Mouse (Mus musculus) layer of hippocampus, adult 11-12 months (tissue): Measurements from ENCODE around the gene D630039A03Rik.

Experiments
- DNase-seq: peaks from one replicate; pipeline ENCODE4 v3.0.0; 2022; ENCODE audit warnings: low spot score

D630039A03Rik gene

GRCm38 (mm10) chr4:57888246-57888645 is 27.9 kb downstream of the D630039A03Rik start:
- no peak for DNase-seq

- DNase-seq: no peak
These were observed 29.2 kb downstream of the D630039A03Rik start for GRCm38 (mm10) chr4:57886888-57887230.

- no peak for DNase-seq
These were observed 29.8 kb downstream of the D630039A03Rik start for GRCm38 (mm10) chr4:57886066-57886887.

- no peak for DNase-seq
These were observed 30.9 kb downstream of the D630039A03Rik start for GRCm38 (mm10) chr4:57885186-57885585.

GRCm38 (mm10) chr4:57884511-57884910 is 31.6 kb downstream of the D630039A03Rik start:
- DNase-seq: no peak

- no peak for DNase-seq
These were observed 32.3 kb downstream of the D630039A03Rik start for GRCm38 (mm10) chr4:57883520-57884421.

GRCm38 (mm10) chr4:57879804-57880357 is 36.2 kb downstream of the D630039A03Rik start:
- peak; percentile 86 for DNase-seq

- DNase-seq: no peak
These were observed 37.0 kb downstream of the D630039A03Rik start for GRCm38 (mm10) chr4:57879137-57879536.

GRCm38 (mm10) chr4:57867454-57867853 is 48.6 kb downstream of the D630039A03Rik start:
- DNase-seq: no peak

- DNase-seq: no peak
These were observed 49.1 kb downstream of the D630039A03Rik start for GRCm38 (mm10) chr4:57866990-57867389.

- DNase-seq: no peak
These were observed 50.0 kb downstream of the D630039A03Rik start for GRCm38 (mm10) chr4:57866088-57866487.

GRCm38 (mm10) chr4:57862269-57862986 is 53.7 kb downstream of the D630039A03Rik start:
- no peak for DNase-seq

- DNase-seq: no peak
These were observed 54.2 kb downstream of the D630039A03Rik start for GRCm38 (mm10) chr4:57861856-57862255.

GRCm38 (mm10) chr4:57861166-57861565 is 54.9 kb downstream of the D630039A03Rik start:
- DNase-seq: no peak

- DNase-seq: no peak
These were observed 55.9 kb downstream of the D630039A03Rik start for GRCm38 (mm10) chr4:57860204-57860611.
